Mouse (Mus musculus) brain, embryonic 14.5 days (tissue): ENCODE measurements around the gene Arrdc2.

Source experiments
- CTCF ChIP-seq: fragments of 200-500 bp; IDR thresholded peaks from 2 replicates; pipeline ENCODE4 v1.5.1; 2012; ENCODE audit warnings: inconsistent platforms, mild to moderate bottlenecking, moderate library complexity, borderline replicate concordance; ENCODE audit not compliant: insufficient read depth, insufficient read length; ENCODE audit errors: extremely low read depth
- POLR2A ChIP-seq: fragments of 200-500 bp; IDR thresholded peaks from 2 replicates; pipeline ENCODE4 v1.6.1; 2012; ENCODE audit warnings: mild to moderate bottlenecking, inconsistent platforms, borderline replicate concordance; ENCODE audit not compliant: poor library complexity, insufficient read depth, insufficient read length, severe bottlenecking; ENCODE audit errors: extremely low read depth

- TF ChIP-seq CTCF (no peak), POLR2A (no peak)
Measured at GRCm38 (mm10) chr8:70810962-70811680, 28.4 kb downstream of the Arrdc2 start.
